Mouse (Mus musculus) heart, adult 2 months (tissue): ENCODE results near the gene Lnp1. TPM values are rescaled to one million over a fixed set of nuclear protein-coding genes. Genes with fewer than 3 reads are reported as not detected.

Experiments
- DNase-seq, 2 experiments: peaks; one replicate each; pipeline ENCODE4 v3.0.0; 2021
- H3K27ac ChIP-seq: fragments of 200-600 bp; 2 replicates; pipeline ENCODE4 v1.8.1; 2022
- H3K27me3 ChIP-seq: fragments of 200-500 bp; 2 replicates; pipeline ENCODE4 v1.6.1; 2012; ENCODE audit warnings: mild to moderate bottlenecking, low read length, inconsistent platforms, mixed read lengths; ENCODE audit not compliant: control insufficient read depth, insufficient read depth
- H3K36me3 ChIP-seq: fragments of 200-500 bp; 2 replicates; pipeline ENCODE4 v1.6.1; 2012; ENCODE audit warnings: low read length, inconsistent platforms; ENCODE audit not compliant: control insufficient read depth, insufficient read depth
- H3K4me1 ChIP-seq: fragments of 200-500 bp; 2 replicates; pipeline ENCODE4 v1.6.1; 2011; ENCODE audit warnings: low read length; ENCODE audit not compliant: control insufficient read depth, insufficient read depth
- H3K4me3 ChIP-seq: fragments of 200-600 bp; 2 replicates; pipeline ENCODE4 v1.8.1; 2022
- H3K79me2 ChIP-seq: fragments of 200-500 bp; replicated peaks from 2 replicates; pipeline ENCODE4 v1.6.1; 2012; ENCODE audit warnings: mild to moderate bottlenecking, inconsistent platforms, low read length, moderate library complexity, mixed read lengths; ENCODE audit not compliant: control insufficient read depth, insufficient read depth
- H3K9ac ChIP-seq: fragments of 200-500 bp; 2 replicates; pipeline ENCODE4 v1.6.1; 2012; ENCODE audit warnings: low read depth, mild to moderate bottlenecking, control low read depth, inconsistent platforms, low read length, mixed read lengths
- CTCF ChIP-seq: fragments of 200-600 bp; IDR thresholded peaks from 2 replicates; pipeline ENCODE4 v1.8.1; 2022; ENCODE audit warnings: antibody characterized with exemption, mild to moderate bottlenecking, moderate library complexity
- EP300 ChIP-seq: fragments of 200-500 bp; IDR thresholded peaks from 2 replicates; pipeline ENCODE4 v1.6.1; 2011; ENCODE audit warnings: low read depth, low read length, control low read depth; ENCODE audit not compliant: insufficient read depth
- POLR2A ChIP-seq: fragments of 200-500 bp; IDR thresholded peaks from 2 replicates; pipeline ENCODE4 v1.6.1; 2011; ENCODE audit warnings: mild to moderate bottlenecking, low read depth, low read length, control low read depth; ENCODE audit not compliant: insufficient read depth
- WGBS: fragments of 180-500 bp; shearing (Covaris S2); methylation state at CpG from one replicate; pipeline ENCODE4 v1.1.7; 2018; 5-methylcytosine and 5-hydroxymethylcytosine counted together
- intact Hi-C: fragments of 180-260 bp; cut with DNase I; formaldehyde crosslinking; loops from one replicate; pipeline ENCODE4 v1.15.1; 2025
- polyA plus RNA-seq: library from polyadenylated mRNA; depleted of rRNA; stranded (reverse); fragments of >200 nt; gene quantifications from 2 replicates; pipeline ENCODE4 v1.2.3, GENCODE M21; 2012; rRNA removed
- total RNA-seq, 2 experiments: library from RNA; stranded (reverse); gene quantifications; 2 replicates each; pipeline ENCODE4 v1.2.3; 2021

The Lnp1 gene
- total and polyA plus RNA-seq, 3 experiments: not detected

GRCm38 (mm10) chr16:56884811-56885210, 43.0 kb downstream of the Lnp1 start:
- H3K4me3 ChIP-seq: no peak overlapping the region
- 75% methylated on average over 6 of the region's 6 CpGs for WGBS

DNA sequence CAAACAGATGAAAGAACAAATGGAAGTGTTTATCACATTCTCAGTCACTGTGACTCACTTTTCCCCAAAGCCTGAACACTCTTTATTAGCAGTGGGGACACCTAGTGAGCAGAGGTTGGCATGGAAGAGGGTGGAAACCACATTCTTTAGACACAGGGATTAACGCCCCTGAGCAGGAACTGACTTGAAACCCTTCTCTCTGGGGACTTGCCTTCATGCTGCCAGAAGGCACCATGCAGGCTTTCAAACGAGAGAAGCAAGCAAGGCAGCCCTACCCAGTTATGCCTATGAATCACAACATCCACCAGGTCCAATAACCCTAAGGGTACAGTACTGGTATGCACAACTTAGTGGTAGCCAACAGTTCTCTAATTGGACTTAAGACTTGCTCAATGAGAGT, 54.5 kb downstream of the Lnp1 start:
- H3K4me1 ChIP-seq: peaks cover 2% of the 10 kb centered on the region
- no peak overlapping the region for H3K4me3 ChIP-seq
- 18% methylated on average over 2 of the region's 2 CpGs for WGBS
- no peak overlapping the region for H3K27ac ChIP-seq
- no peaks in the 10 kb centered on the region for H3K36me3 ChIP-seq
- H3K27me3 ChIP-seq: no peaks in the 10 kb centered on the region
- H3K79me2 ChIP-seq: no peaks in the 10 kb centered on the region
- DNase-seq: no peak
- intact Hi-C loops: no loop called here
- H3K9ac ChIP-seq: no peak overlapping the region
- TF ChIP-seq CTCF (no peak), EP300 (no peak), POLR2A (no peak)

More at GRCm38 (mm10) chr16:56884811-56885210, 43.0 kb downstream of the Lnp1 start:
- H3K36me3 ChIP-seq: no peaks in the 10 kb centered on the region
- TF ChIP-seq POLR2A: no peak
- no peak for TF ChIP-seq EP300
- TF ChIP-seq CTCF: no peak
- no peaks in the 10 kb centered on the region for H3K79me2 ChIP-seq
- DNase-seq: no peak
- H3K9ac ChIP-seq: no peak overlapping the region
- no peaks in the 10 kb centered on the region; the same call in 1 of the 2 replicates for H3K4me1 ChIP-seq
- no peak overlapping the region for H3K27ac ChIP-seq
- intact Hi-C loops: no loop called here
- H3K27me3 ChIP-seq: no peaks in the 10 kb centered on the region

DNA sequence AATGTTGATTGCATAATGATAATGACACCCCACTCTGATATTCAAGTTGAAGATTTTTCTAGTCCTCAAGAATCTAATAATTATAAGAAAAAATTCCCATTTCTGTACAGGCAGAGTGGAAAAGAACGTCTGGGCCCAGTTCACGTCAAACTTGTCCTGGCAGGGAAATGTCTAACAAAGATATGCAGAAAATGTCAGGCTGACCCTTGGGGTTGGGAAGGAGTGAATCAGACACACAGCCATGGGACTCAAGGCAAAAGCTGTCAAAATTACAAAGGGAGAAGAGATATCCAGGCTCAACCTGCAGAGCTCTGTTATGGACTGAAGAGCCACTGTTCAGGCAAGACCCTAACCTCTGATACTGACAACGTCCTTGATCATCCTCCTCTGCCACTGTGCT, 57.4 kb downstream of the Lnp1 start:
- Histone ChIP-seq H3K4me1 (peaks cover 2% of the 10 kb centered on the region), H3K79me2 (no peaks in the 10 kb centered on the region), H3K4me3 (no peak overlapping the region), H3K27ac (no peak overlapping the region), H3K27me3 (no peaks in the 10 kb centered on the region), H3K9ac (no peak overlapping the region), H3K36me3 (no peaks in the 10 kb centered on the region)
- DNase-seq: no peak
- TF ChIP-seq EP300 (no peak), CTCF (no peak), POLR2A (no peak)
- 41% methylated on average over 3 of the region's 3 CpGs for WGBS
- intact Hi-C loops: no loop called here

DNA sequence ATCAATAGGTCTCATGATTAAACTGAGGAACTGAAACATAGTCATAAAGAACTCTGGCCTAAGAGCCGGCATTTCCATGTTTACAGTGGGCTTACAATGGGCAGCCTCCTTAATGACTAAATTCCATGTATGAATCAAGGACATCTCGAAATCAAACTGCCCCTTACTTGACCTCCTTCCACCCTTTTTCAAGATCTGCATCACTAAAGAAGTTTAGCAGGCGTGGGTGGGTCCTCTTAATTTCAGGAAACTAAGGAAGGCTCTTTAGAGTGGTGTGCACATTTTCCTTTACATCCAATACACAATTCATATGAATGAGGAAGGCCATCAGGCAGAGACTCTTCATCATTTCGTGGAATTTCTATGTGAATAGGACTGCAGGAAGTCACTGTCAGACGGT, 59.5 kb downstream of the Lnp1 start:
- H3K36me3 ChIP-seq: no peaks in the 10 kb centered on the region
- H3K27ac ChIP-seq: no peak overlapping the region
- no peaks in the 10 kb centered on the region for H3K27me3 ChIP-seq
- H3K4me1 ChIP-seq: peaks cover 2% of the 10 kb centered on the region
- no peak overlapping the region for H3K9ac ChIP-seq
- intact Hi-C loops: no loop called here
- TF ChIP-seq POLR2A: no peak
- no peak for TF ChIP-seq EP300
- H3K4me3 ChIP-seq: no peak overlapping the region
- 72% methylated on average over 5 of the region's 5 CpGs for WGBS
- no peak for DNase-seq
- H3K79me2 ChIP-seq: no peaks in the 10 kb centered on the region

- Histone ChIP-seq H3K4me1 (peaks cover 2% of the 10 kb centered on the region), H3K27ac (no peak overlapping the region), H3K36me3 (no peaks in the 10 kb centered on the region), H3K27me3 (no peaks in the 10 kb centered on the region), H3K4me3 (no peak overlapping the region), H3K9ac (no peak overlapping the region), H3K79me2 (no peaks in the 10 kb centered on the region)
- WGBS: 58% methylated on average over 4 of the region's 4 CpGs
- no peak for DNase-seq
- intact Hi-C loops: no loop called here
- TF ChIP-seq CTCF: no peak
- no peak for TF ChIP-seq EP300
- TF ChIP-seq POLR2A: no peak
Measured at GRCm38 (mm10) chr16:56867591-56867990, 60.3 kb downstream of the Lnp1 start.

Other genes with a start within 250 kb of the Lnp1 start
- gene Tfg, start 210.6 kb downstream of the Lnp1 start, total RNA-seq: 10 to 100 TPM; 46.9 to 48.5 TPM
- gene Tfg, start 210.6 kb downstream of the Lnp1 start, polyA plus RNA-seq: 77.9 and 83.9 TPM in 2 replicates
- not detected for gene Adgrg7, start 132.2 kb downstream of the Lnp1 start, total RNA-seq
- not detected in 2 replicates for gene Adgrg7, start 132.2 kb downstream of the Lnp1 start, polyA plus RNA-seq
- gene Tmem45a, start 41.9 kb downstream of the Lnp1 start, total RNA-seq: 1 to 10 TPM; 2.7 to 4.4 TPM
- gene Tmem45a, start 41.9 kb downstream of the Lnp1 start, polyA plus RNA-seq: 1.7 and 4.0 TPM in 2 replicates
- not detected for gene Tmem45a2, start 143.3 kb upstream of the Lnp1 start, total RNA-seq
- 0.12 TPM in 1 of 2 replicates, not detected in the other for gene Tmem45a2, start 143.3 kb upstream of the Lnp1 start, polyA plus RNA-seq
- gene Tomm70a, start 193.6 kb upstream of the Lnp1 start, total RNA-seq: 10 to 100 TPM; 41.8 to 44.1 TPM
- gene Tomm70a, start 193.6 kb upstream of the Lnp1 start, polyA plus RNA-seq: 10.6 and 21.7 TPM in 2 replicates
- 10 to 100 TPM; 27.4 to 35.4 TPM for gene Nit2, start 239.3 kb upstream of the Lnp1 start, total RNA-seq
- 19.3 and 27.5 TPM in 2 replicates for gene Nit2, start 239.3 kb upstream of the Lnp1 start, polyA plus RNA-seq